Mouse (Mus musculus) kidney, embryonic 16.5 days (tissue): ENCODE measurements around the gene Cfap161. TPM values are rescaled to one million over a fixed set of nuclear protein-coding genes. Genes with fewer than 3 reads are reported as not detected.

Experiments used
- ATAC-seq: fragments of 200-750 bp; cut with Nextera tagmentation; 2 replicates; pipeline ENCODE4 v1.8.0; 2017; ENCODE audit warnings: moderate TSS enrichment; ENCODE audit not compliant: low FRiP score, low TSS enrichment
- H3K27ac ChIP-seq: fragments of 300-500 bp; sonication (generic); 2 replicates; pipeline ENCODE4 v1.5.1; 2014; ENCODE audit warnings: low read length
- H3K27me3 ChIP-seq: fragments of 300-500 bp; sonication (generic); 2 replicates; pipeline ENCODE4 v1.6.1; 2014; ENCODE audit warnings: low read length, control low read depth, mixed read lengths; ENCODE audit not compliant: insufficient read depth
- H3K36me3 ChIP-seq: fragments of 300-500 bp; sonication (generic); 2 replicates; pipeline ENCODE4 v1.6.1; 2014; ENCODE audit warnings: low read length, control low read depth, mixed read lengths; ENCODE audit not compliant: insufficient read depth
- H3K4me1 ChIP-seq: fragments of 300-500 bp; sonication (generic); 2 replicates; pipeline ENCODE4 v1.6.1; 2014; ENCODE audit warnings: low read length, control low read depth, mixed read lengths; ENCODE audit not compliant: insufficient read depth
- H3K4me2 ChIP-seq: fragments of 300-500 bp; sonication (generic); replicated peaks from 2 replicates; pipeline ENCODE4 v1.6.1; 2014; ENCODE audit warnings: low read depth, low read length
- H3K4me3 ChIP-seq: fragments of 300-500 bp; sonication (generic); 2 replicates; pipeline ENCODE4 v1.5.1; 2014; ENCODE audit warnings: mild to moderate bottlenecking, low read length
- H3K9ac ChIP-seq: fragments of 300-500 bp; sonication (generic); replicated peaks from 2 replicates; pipeline ENCODE4 v1.6.1; 2014; ENCODE audit warnings: low read length
- H3K9me3 ChIP-seq: fragments of 300-500 bp; sonication (generic); 2 replicates; pipeline ENCODE4 v1.6.1; 2016; ENCODE audit warnings: low read length, control low read depth
- WGBS: fragments of 180-500 bp; shearing (Covaris S2); extraction: QIAGEN DNeasy Blood & Tissue Kit; methylation state at CpG from one replicate; pipeline ENCODE4 v1.1.7; 2014; 5-methylcytosine and 5-hydroxymethylcytosine counted together
- polyA plus RNA-seq: library from polyadenylated mRNA; unstranded; fragments of >200 nt; fragmentation: Nextera tagmentation; extraction: Ambion mirVana; gene quantifications from 2 replicates; pipeline ENCODE4 v1.2.1, GENCODE M21; 2015

Gene Cfap161
- polyA plus RNA-seq, 1 experiment from 2014 or later: 0.11 TPM

- no peaks in the 10 kb centered on the region for H3K27me3 ChIP-seq
- H3K4me3 ChIP-seq: no peak overlapping the region
- no peaks in the 10 kb centered on the region for H3K9me3 ChIP-seq
- no peak overlapping the region for H3K9ac ChIP-seq
- H3K4me2 ChIP-seq: no peak overlapping the region
- no peak for ATAC-seq
- no peak overlapping the region for H3K27ac ChIP-seq
- no peaks in the 10 kb centered on the region for H3K4me1 ChIP-seq
- no peaks in the 10 kb centered on the region for H3K36me3 ChIP-seq
- 71% methylated on average over 4 of the region's 4 CpGs for WGBS
These were observed 13.8 kb downstream of the Cfap161 start for GRCm38 (mm10) chr7:83780881-83781280.

GRCm38 (mm10) chr7:83780026-83780425 is 14.7 kb downstream of the Cfap161 start:
- Histone ChIP-seq H3K27me3 (no peaks in the 10 kb centered on the region), H3K9me3 (no peaks in the 10 kb centered on the region), H3K36me3 (no peaks in the 10 kb centered on the region), H3K4me3 (no peak overlapping the region), H3K9ac (no peak overlapping the region), H3K4me1 (no peaks in the 10 kb centered on the region), H3K27ac (no peak overlapping the region), H3K4me2 (no peak overlapping the region)
- no peak for ATAC-seq
- WGBS: 63% methylated on average over 4 of the region's 4 CpGs

- Histone ChIP-seq H3K9me3 (no peaks in the 10 kb centered on the region), H3K9ac (no peak overlapping the region), H3K4me1 (no peaks in the 10 kb centered on the region), H3K4me2 (no peak overlapping the region), H3K27me3 (no peaks in the 10 kb centered on the region), H3K36me3 (no peaks in the 10 kb centered on the region), H3K4me3 (no peak overlapping the region), H3K27ac (no peak overlapping the region)
- ATAC-seq: no peak
- 73% methylated on average over 2 of the region's 2 CpGs for WGBS
These were observed 15.7 kb downstream of the Cfap161 start for GRCm38 (mm10) chr7:83779028-83779427.

GRCm38 (mm10) chr7:83778516-83778915 is 16.2 kb downstream of the Cfap161 start:
- Histone ChIP-seq H3K27ac (no peak overlapping the region), H3K4me1 (no peaks in the 10 kb centered on the region), H3K4me3 (no peak overlapping the region), H3K4me2 (no peak overlapping the region), H3K9me3 (no peaks in the 10 kb centered on the region), H3K27me3 (no peaks in the 10 kb centered on the region), H3K9ac (no peak overlapping the region), H3K36me3 (no peaks in the 10 kb centered on the region)
- ATAC-seq: no peak
- WGBS: 76% methylated on average over 2 of the region's 2 CpGs

GRCm38 (mm10) chr7:83774721-83775120 is 20.0 kb downstream of the Cfap161 start:
- Histone ChIP-seq H3K9me3 (no peaks in the 10 kb centered on the region), H3K4me2 (no peak overlapping the region), H3K36me3 (no peaks in the 10 kb centered on the region), H3K27ac (no peak overlapping the region), H3K9ac (no peak overlapping the region), H3K4me3 (no peak overlapping the region), H3K4me1 (no peaks in the 10 kb centered on the region), H3K27me3 (no peaks in the 10 kb centered on the region)
- 27% methylated on average over 5 of the region's 5 CpGs for WGBS
- ATAC-seq: no peak

GRCm38 (mm10) chr7:83763674-83764073 is 31.0 kb downstream of the Cfap161 start:
- Histone ChIP-seq H3K27ac (no peak overlapping the region), H3K36me3 (no peaks in the 10 kb centered on the region), H3K4me2 (no peak overlapping the region), H3K4me3 (no peak overlapping the region), H3K9ac (no peak overlapping the region), H3K9me3 (no peaks in the 10 kb centered on the region), H3K27me3 (no peaks in the 10 kb centered on the region), H3K4me1 (no peaks in the 10 kb centered on the region)
- WGBS: 50% methylated on average over 3 of the region's 3 CpGs
- no peak for ATAC-seq

GRCm38 (mm10) chr7:83762336-83762735 is 32.3 kb downstream of the Cfap161 start:
- no peak for ATAC-seq
- Histone ChIP-seq H3K4me3 (no peak overlapping the region), H3K27ac (no peak overlapping the region), H3K27me3 (no peaks in the 10 kb centered on the region), H3K9me3 (no peaks in the 10 kb centered on the region), H3K4me2 (no peak overlapping the region), H3K4me1 (no peaks in the 10 kb centered on the region), H3K9ac (no peak overlapping the region), H3K36me3 (no peaks in the 10 kb centered on the region)
- WGBS: 78% methylated on average over 5 of the region's 5 CpGs

GRCm38 (mm10) chr7:83751055-83751454 is 43.6 kb downstream of the Cfap161 start:
- Histone ChIP-seq H3K4me3 (no peak overlapping the region), H3K9ac (no peak overlapping the region), H3K4me1 (no peaks in the 10 kb centered on the region), H3K27ac (no peak overlapping the region), H3K4me2 (no peak overlapping the region), H3K36me3 (no peaks in the 10 kb centered on the region), H3K27me3 (no peaks in the 10 kb centered on the region), H3K9me3 (no peaks in the 10 kb centered on the region)
- WGBS: 70% methylated on average over 1 of the region's 1 CpGs
- no peak for ATAC-seq

GRCm38 (mm10) chr7:83748405-83748804 is 46.3 kb downstream of the Cfap161 start:
- no peaks in the 10 kb centered on the region for H3K9me3 ChIP-seq
- no peak overlapping the region for H3K27ac ChIP-seq
- H3K27me3 ChIP-seq: no peaks in the 10 kb centered on the region
- no peak for ATAC-seq
- H3K4me2 ChIP-seq: no peak overlapping the region
- no peaks in the 10 kb centered on the region for H3K4me1 ChIP-seq
- no peaks in the 10 kb centered on the region for H3K36me3 ChIP-seq
- H3K9ac ChIP-seq: no peak overlapping the region
- no peak overlapping the region for H3K4me3 ChIP-seq
- WGBS: 91% methylated on average over 1 of the region's 1 CpGs

- Histone ChIP-seq H3K27me3 (no peaks in the 10 kb centered on the region), H3K36me3 (no peaks in the 10 kb centered on the region), H3K9ac (no peak overlapping the region), H3K4me2 (peak overlapping the region; percentile 37; the same call in 1 of the 2 replicates), H3K9me3 (no peaks in the 10 kb centered on the region), H3K4me1 (no peaks in the 10 kb centered on the region), H3K4me3 (no peak overlapping the region), H3K27ac (no peak overlapping the region; the same call in 1 of the 2 replicates)
- no peak for ATAC-seq
- WGBS: 59% methylated on average over 8 of the region's 8 CpGs
These were observed 48.5 kb downstream of the Cfap161 start for GRCm38 (mm10) chr7:83746107-83746687.
